Mouse (Mus musculus) CD4-positive, CD25-positive, alpha-beta regulatory T cell, adult 2 months (primary cell): Measurements from ENCODE around the gene Lrrc74a.

Experiments
- DNase-seq: peaks from one replicate; pipeline ENCODE4 v3.0.0-alpha.2; 2012; ENCODE audit warnings: low read depth, low spot score

Gene Lrrc74a

DNA sequence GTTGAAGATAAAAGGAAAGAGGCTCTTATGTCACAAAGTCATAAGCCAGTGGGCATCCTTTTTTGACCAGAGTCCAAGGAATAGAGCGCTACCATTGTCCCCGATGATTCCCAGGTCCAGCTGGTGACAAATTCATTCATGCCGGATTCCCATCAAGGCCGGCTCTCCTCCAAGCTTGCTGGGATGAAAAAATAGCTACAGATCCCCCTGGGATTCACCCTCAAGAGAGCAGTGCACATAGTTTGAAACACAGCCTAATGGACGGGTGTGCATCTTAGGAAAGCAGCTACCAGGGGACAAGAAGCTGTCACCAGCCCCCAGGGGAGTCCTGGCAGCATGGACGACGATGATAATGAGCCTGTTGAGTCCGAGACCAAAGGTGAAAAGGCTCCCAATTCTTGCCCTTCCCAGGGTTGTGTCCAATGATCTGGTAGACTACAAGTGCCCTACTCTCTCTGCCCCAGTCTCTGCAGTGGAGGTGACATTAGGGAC is at the start of gene Lrrc74a:
Gene Lrrc74a, plus strand, starts transcription at position 51 of the 492 bp plus-strand sequence.
- DNase-seq: no peak

- DNase-seq: no peak
These were observed 48.9 kb upstream of the Lrrc74a start for GRCm38 (mm10) chr12:86685275-86685674.

DNA sequence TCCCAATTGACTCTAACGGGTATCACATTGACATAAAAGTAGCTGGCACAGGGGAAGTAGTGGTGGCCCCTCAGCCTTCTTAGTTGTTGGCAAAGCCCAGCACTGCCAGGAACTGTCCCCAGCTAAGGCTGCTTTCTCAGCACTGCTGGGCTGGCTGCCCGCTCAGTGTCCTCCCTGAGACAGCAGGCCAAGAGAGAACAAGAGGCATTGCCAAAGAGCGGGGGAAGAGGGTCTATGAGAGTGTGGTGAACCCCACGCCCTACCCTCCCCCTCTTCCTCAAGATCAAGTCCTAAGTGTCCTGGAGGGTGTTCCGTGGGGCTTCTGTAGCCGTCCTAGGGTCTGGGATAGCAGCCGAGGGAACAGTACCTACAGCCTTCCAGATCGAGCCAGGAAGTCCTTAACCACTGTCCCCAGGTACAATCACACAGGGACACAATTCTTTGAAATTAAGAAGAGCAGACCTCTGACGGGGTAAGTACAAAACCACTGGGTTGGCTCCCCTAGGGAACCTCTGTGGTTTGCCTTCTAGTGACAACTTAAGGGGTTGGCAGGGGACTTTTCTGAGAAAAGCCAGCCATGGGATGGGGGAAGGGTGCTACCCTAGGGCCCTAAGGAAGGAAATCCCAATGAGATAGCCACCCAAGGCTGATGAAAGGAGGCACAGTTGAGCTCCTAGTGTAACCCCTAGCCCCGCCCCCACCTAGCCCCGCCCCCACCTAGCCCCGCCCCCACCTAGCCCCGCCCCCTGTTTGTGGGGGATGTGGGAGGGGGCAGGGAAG is 47.4 kb upstream of the Lrrc74a start:
- DNase-seq: peak; percentile 58

GRCm38 (mm10) chr12:86687445-86687955 is 46.7 kb upstream of the Lrrc74a start:
- no peak for DNase-seq

DNA sequence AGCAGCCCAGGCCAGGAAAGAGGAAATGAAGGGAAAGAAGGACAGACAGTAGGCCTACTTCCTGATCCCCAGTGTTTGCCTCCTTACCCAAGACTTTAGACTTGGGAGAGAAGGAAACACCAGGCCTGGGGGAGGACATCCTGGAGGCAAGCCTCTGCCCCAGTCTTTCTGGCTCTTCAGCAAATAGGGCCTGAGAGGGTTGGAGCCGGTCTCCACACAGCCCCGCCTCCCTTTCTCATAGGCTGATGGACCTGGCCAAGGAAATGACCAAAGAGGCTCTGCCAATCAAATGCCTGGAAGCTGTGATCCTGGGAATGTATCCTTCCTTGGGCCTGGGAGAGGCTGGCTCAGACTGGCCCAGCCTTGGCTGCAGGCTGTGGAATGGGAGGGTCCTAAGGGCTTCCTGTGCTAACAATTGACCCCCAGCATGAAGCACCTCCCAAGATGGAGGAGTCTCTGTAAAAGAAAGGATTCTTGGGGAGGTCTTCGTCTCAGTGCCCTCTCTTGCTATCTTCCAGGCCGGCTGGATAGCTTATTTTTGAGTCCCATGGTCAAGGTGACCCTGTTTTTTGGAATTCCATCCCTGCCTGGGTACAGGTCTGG is 46.1 kb upstream of the Lrrc74a start:
- no peak for DNase-seq

- DNase-seq: no peak
These were observed 45.3 kb upstream of the Lrrc74a start for GRCm38 (mm10) chr12:86688917-86689316.

DNA sequence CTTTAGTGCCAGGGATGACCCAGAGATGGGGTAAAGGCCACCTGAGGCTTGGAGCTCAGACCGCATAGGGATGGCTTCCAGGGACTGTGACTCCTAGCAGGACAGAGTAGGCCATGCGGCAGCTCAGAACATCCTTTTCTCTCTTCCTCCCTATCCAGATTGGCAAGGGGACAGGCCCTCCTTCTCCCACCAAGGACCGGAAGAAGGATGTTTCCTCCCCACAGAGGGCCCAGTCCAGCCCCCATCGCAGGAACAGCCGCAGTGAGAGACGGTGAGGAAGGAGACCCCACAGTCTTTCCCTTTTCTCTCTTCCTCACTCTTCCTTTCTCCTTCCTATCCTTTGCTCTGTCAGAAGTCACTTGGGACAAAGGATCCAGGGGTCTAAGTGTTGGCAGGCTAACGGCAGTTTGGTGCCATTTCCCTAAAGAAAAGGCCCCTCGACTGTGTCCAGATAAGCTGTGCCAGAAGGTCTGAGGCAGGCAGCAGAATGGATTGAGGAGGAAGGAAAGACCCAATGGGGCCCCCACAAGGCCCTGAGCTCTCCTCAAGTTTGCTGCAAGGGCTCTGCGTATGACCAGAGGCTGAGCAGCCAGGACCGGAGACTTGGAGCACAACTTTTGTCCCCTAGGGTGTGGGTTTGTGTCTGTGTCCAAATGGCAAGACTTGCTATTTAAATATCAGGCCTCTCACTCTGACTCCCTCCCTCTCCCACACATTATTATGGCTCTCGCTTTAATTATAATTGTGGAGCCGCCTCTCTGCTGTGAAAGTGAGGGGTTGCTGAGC is 43.3 kb upstream of the Lrrc74a start:
- no peak for DNase-seq

DNA sequence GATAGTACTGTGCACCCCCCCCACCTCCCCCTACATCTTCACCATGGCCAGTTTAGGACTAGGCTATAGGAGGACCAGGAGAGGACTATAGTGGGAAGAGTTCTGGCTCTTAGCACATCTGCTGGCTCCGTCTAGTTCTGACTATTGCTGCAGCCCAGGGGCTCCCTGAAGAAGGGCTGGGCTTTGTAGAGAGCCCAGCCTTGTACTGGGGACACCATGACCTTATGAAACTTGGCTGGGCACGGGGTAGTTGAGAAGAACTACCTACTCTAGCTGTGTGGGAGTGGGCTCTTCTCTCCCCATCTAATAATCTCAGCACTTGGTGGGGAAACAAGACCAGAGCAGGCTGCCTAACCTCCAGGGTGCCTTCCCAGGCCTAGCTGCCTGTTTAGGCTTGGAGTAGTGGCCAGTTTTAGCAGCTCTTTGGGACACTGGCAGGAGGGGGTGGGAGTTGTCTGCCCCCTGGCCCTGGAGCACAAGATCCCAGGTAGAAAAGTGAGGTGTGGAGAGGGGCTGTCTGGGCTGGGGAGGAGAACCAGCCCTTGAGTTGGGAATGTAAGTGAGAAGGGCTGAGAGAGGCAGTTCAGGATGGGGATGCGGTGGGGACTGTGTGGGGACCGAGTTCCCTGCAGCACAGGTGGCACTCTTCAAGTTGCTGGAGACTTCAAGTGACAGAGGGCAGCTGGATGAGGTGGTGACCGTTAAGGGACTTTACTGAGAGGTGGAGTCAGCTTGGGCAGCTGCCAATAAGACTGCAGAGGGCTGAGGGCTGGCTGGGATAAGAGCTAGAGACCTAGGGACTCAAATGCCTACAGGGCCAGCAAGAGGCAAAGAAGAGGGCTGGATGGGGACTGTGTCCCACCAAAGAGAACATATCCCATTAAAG is 41.5 kb upstream of the Lrrc74a start:
- DNase-seq: no peak

DNA sequence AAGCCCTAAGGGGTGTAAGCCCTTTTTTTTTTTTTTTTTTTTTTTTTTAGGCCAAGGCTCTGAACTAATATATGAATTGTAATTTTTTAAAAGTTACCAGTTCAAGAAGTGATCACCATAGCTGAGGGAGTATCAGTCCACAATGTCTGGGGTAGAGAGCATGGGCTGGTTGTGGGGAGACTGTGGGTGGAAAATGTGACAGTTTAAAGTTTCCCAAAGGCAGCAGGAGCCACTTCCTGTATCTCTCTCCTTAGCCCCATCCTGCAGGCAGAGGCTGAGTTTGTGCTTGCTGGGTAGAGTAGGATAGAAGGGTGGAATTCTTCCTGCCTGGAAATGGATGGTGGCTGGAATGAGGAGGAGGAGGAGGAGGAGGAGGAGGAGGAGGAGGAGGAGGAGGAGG is 40.8 kb upstream of the Lrrc74a start:
- peak; percentile 47 for DNase-seq

DNA sequence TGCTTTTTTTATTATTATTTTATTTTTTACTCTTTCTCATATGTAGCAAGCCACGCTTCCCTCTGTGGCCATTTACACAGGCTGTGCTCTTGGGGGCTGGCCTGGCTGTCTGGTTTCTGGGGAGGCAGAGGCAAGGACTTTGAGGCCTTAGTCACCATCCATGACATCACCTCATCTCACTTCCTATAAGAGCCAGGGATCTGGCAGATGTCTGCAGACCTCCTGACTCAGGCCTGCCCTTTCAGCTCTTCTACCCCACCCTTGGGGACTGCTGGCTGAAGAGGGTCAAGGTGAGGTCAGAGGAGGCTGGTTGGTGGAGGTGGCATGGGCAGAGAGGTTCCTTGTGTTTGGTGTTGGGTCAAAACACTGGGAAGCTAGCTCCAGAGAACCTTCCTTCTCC is 39.7 kb upstream of the Lrrc74a start:
- no peak for DNase-seq

GRCm38 (mm10) chr12:86697996-86698395 is 36.2 kb upstream of the Lrrc74a start:
- no peak for DNase-seq

DNA sequence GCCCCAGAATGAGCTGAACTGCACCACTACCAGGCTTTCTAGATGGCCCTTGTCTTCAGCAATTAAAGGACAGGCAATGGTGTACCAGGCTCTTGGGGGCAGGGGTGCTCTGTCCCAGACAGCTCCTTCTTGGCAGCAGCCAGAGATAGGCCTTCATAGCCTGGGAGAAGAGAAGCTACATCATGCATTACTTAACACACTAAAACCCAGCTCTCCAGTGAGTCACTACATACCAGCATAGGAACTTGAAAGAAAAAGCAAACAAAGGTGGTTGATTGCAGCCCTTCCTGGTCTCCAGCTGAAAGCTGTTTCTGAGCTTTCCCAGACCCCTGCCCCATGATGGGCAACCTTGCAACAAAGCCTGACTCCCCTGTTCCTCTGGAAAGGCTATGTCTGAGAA is 35.6 kb upstream of the Lrrc74a start:
- no peak for DNase-seq

DNA sequence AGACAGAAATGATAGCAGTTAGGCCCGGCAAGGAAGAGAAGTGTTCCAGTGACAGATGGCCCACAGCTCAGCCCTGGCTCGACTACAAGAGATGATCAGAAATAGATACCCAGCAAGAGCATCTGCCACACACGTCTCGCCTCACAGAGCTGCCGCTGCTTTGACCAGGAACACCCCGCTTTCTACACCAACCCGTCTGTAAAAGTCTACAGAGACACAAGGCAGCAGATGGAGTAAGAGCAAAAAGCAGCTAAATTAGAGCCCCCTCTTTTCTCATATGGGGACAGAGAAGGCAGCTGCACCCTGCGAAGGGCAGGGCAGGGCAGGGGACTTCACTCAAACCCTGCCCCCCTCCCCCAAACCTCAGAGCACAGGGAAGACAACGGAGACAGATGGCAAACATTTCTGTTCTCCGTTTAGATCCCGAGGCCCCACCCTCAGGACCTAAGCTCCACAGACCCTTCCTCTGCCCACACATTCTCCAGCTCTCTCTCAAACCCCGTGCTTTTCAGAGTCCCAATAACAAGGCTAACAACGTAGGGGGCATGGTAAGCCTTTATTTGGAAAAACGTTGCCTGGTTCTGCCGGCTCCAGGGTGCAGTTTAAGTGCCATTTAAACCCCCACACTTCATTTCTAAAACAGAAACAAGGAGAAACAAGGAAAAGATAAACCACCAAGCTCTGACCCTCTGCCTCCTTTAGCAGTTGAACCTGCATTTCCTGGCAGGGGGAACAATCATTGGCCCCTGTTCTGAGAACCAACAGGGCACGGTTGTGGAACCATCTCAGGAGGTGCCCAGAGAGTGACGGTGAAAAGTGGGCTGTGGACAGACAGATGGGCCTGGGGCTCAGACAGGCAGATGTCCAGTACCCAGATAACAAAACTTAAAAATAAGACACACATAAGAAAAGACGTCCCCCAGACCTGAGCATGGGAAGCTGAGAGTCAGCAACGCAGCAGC is 33.9 kb upstream of the Lrrc74a start:
- DNase-seq: no peak

DNA sequence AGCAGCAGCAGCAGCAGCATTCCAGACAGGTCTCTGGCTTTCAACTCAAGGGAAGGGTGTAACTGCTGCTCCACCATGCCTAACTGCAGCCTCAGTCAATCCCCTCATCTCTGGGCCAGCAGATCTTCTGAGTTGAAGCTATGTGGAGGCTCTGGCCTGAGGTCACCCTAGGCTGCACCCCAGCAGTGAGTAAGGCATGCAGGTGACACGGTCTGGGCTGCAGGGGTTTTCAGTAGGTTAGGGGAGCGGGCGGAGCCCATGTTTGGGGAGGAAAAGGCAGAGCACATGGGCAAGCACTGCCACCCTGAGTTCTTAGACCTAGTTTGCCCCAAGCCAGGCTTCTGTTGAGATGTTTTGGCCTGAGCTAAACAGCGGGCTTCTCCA is 33.2 kb upstream of the Lrrc74a start:
- DNase-seq: no peak

DNA sequence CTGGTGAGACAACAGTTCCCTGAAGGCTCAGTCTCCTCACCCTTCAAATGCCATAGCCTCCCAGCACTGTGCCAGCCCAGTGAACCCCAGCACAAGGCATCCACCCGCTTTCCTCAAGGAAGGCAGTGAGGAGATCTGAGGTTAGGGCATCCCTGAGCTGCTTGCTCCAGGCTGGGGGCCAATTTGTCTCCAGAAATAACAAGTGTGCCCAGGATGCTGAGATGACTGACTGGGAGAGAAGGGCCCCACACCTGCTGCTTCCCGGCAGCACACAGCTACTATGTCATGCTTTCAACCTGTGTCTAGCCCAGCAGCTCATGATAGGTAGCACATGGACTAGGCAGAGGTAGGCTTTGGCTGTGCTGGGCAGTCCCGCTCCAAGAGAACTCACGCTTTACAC is 32.7 kb upstream of the Lrrc74a start:
- no peak for DNase-seq

GRCm38 (mm10) chr12:86702690-86703089 is 31.5 kb upstream of the Lrrc74a start:
- DNase-seq: no peak

DNA sequence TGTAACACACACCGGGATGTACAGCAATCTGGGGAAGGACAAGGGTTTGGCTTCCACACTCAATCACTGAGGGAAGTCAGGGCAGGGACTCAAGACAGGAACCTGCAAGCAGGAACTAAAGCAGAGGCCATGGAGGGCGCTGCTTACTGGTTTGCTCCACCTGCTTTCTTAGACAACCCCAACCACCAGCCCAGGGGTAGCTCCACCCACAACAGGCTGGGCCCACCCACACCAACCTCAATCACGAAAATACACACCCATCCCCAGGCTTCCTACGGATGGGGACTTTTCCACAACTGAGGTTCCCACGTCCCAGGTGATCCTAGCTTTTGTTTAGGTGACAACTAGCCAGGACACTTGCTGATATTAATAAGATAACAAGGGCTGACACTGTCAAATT is 28.3 kb upstream of the Lrrc74a start:
- no peak for DNase-seq

GRCm38 (mm10) chr12:86714026-86714425 is 20.1 kb upstream of the Lrrc74a start:
- no peak for DNase-seq

- DNase-seq: peak; percentile 72
These were observed 18.8 kb upstream of the Lrrc74a start for GRCm38 (mm10) chr12:86715401-86715800.

GRCm38 (mm10) chr12:86716962-86717361 is 17.2 kb upstream of the Lrrc74a start:
- no peak for DNase-seq
